Mouse (Mus musculus): ENCODE data around the gene Pkdrej.
"Not testable (repeated sequence)": the region's sequence is repeated elsewhere in the genome, so short reads cannot be mapped to it uniquely, and the experiment has no call there.

Gene Pkdrej

GRCm38 (mm10) chr15:85821203-85822010, at the start of gene Pkdrej:
Gene Pkdrej (minus strand): TSS chr15:85821734.
- CTCF ChIA-PET, result no interaction called here

- CTCF ChIA-PET, result interaction anchor here (0.7 to 1.1 kb wide), 3 partner anchors 24 to 209 kb away, joined by 4 to 13 read pairs (median 6); no protein-coding TSS in a partner anchor
These were observed 46.2 kb upstream of the Pkdrej start for GRCm38 (mm10) chr15:85867696-85868095.

- CTCF ChIA-PET, result not testable (repeated sequence)
These were observed 44.4 kb upstream of the Pkdrej start for GRCm38 (mm10) chr15:85865913-85866312.

- CTCF ChIA-PET, result interaction anchor here (0.6 kb wide), 1 partner anchor 19 kb away, joined by 3 read pairs; no protein-coding TSS in a partner anchor
These were observed 38.0 kb upstream of the Pkdrej start, which contains the start of gene Gtse1 for GRCm38 (mm10) chr15:85859490-85860031. Gene Gtse1 (plus strand): TSS chr15:85859745.

- CTCF ChIA-PET, result no interaction called here
These were observed 37.5 kb upstream of the Pkdrej start for GRCm38 (mm10) chr15:85858980-85859489.

GRCm38 (mm10) chr15:85851656-85852392, 30.3 kb upstream of the Pkdrej start:
- CTCF ChIA-PET, result interaction anchor here (0.7 kb wide), 1 partner anchor 135 kb away, joined by 3 read pairs; no protein-coding TSS in a partner anchor

- CTCF ChIA-PET, result no interaction called here
These were observed 23.5 kb upstream of the Pkdrej start for GRCm38 (mm10) chr15:85845071-85845470.

GRCm38 (mm10) chr15:85841796-85842360, 20.3 kb upstream of the Pkdrej start:
- CTCF ChIA-PET, result no interaction called here

GRCm38 (mm10) chr15:85840983-85841382, 19.4 kb upstream of the Pkdrej start:
- CTCF ChIA-PET, result interaction anchor here (0.6 kb wide), 1 partner anchor 23 kb away, joined by 3 read pairs; no protein-coding TSS in a partner anchor

GRCm38 (mm10) chr15:85836887-85837286, 15.4 kb upstream of the Pkdrej start:
- CTCF ChIA-PET, result interaction anchor here (0.6 kb wide), 1 partner anchor 112 kb away, joined by 4 read pairs; no protein-coding TSS in a partner anchor

GRCm38 (mm10) chr15:85835335-85835734, 13.8 kb upstream of the Pkdrej start:
- CTCF ChIA-PET, result interaction anchor here (0.7 kb wide), 1 partner anchor 368 kb away, joined by 6 read pairs; no protein-coding TSS in a partner anchor

GRCm38 (mm10) chr15:85832599-85832998, 11.1 kb upstream of the Pkdrej start:
- CTCF ChIA-PET, result no interaction called here

- CTCF ChIA-PET, result interaction anchor here (0.6 kb wide), 2 partner anchors 23 to 837 kb away, joined by 3 to 9 read pairs; no protein-coding TSS in a partner anchor
These were observed 10.5 kb upstream of the Pkdrej start, which contains the start of gene Ttc38 for GRCm38 (mm10) chr15:85831954-85832590. Gene Ttc38 (plus strand): TSS chr15:85832306.

- CTCF ChIA-PET, result interaction anchor here (0.7 kb wide), 1 partner anchor 10 kb away, joined by 27 read pairs; no protein-coding TSS in a partner anchor
These were observed 7.9 kb upstream of the Pkdrej start for GRCm38 (mm10) chr15:85829470-85829869.

GRCm38 (mm10) chr15:85828071-85828470, 6.5 kb upstream of the Pkdrej start:
- CTCF ChIA-PET, result no interaction called here

GRCm38 (mm10) chr15:85826676-85827075, 5.1 kb upstream of the Pkdrej start:
- CTCF ChIA-PET, result no interaction called here

- CTCF ChIA-PET, result no interaction called here
These were observed 451 bp upstream of the Pkdrej start for GRCm38 (mm10) chr15:85822011-85822359.

- CTCF ChIA-PET, result no interaction called here
These were observed 8.1 kb downstream of the Pkdrej start for GRCm38 (mm10) chr15:85813428-85813827.

- CTCF ChIA-PET, result interaction anchor here (0.6 kb wide), 1 partner anchor 165 kb away, joined by 3 read pairs; no protein-coding TSS in a partner anchor
These were observed 9.8 kb downstream of the Pkdrej start, which contains the start of gene Cdpf1 for GRCm38 (mm10) chr15:85811535-85812277. Gene Cdpf1 (minus strand): TSS chr15:85811697.
